ENCODE assay signal across 29 mouse cellular contexts in the genomic region with DNA sequence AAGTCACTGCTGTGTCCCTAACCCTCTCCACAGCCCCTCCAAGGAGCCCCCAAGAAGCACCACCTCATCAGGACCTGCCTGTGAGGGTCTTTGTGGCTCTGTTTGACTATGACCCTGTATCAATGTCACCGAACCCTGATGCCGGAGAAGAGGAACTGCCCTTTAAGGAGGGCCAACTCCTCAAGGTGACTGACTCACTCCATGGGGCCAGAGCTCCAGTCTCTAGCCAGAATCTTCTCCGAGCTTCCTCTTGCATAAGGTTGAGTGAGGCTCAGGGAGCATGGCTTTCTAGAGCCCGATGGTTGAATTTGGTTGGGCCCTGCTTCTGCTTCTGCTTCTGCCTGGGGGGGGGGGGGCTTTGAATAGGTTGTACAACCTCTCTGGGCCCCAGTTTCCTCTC. TPM values are rescaled to one million over a fixed set of nuclear protein-coding genes. Genes with fewer than 3 reads are reported as not detected.
A peak's percentile ranks its signal among the peaks of the same experiment; 100 is the strongest.
DNase-seq lines count a peak whose midpoint lies in the region; ATAC-seq lines count a peak whose summit lies in the region.
"Had no signal": no experiment of that assay in that cellular context is flagged by ENCODE, and none has a peak within 500 bp of the region (broad histone marks: within the 10 kb centered on the region; RNA-seq: fewer than 3 reads in every experiment).

No protein-coding gene starts in this region.

- peaks cover 20% of the 10 kb centered on the region for H3K4me1 ChIP-seq in forebrain, embryonic 10.5 days
- peaks cover 19% of the 10 kb centered on the region for H3K4me1 ChIP-seq in forebrain, embryonic 12.5 days
- peaks cover 30% of the 10 kb centered on the region for H3K4me1 ChIP-seq in midbrain, embryonic 10.5 days
- H3K4me1 ChIP-seq in midbrain, embryonic 14.5 days (ENCODE audit: control insufficient read depth, insufficient read depth, low read length), result no peaks in the 10 kb centered on the region

- H3K27me3 ChIP-seq in forebrain, embryonic 10.5 days (ENCODE audit: poor library complexity, severe bottlenecking), result peaks cover 47% of the 10 kb centered on the region
- H3K27me3 ChIP-seq in forebrain, embryonic 12.5 days, result peaks cover 9% of the 10 kb centered on the region; the same call in 1 of the 2 replicates
- peaks cover 55% of the 10 kb centered on the region for H3K27me3 ChIP-seq in midbrain, embryonic 10.5 days (ENCODE audit: low read depth, poor library complexity, severe bottlenecking)
- H3K27me3 ChIP-seq in midbrain, embryonic 14.5 days (ENCODE audit: control insufficient read depth, insufficient read depth, low read length), result no peaks in the 10 kb centered on the region
- H3K27me3 ChIP-seq: stomach, embryonic 15.5 days had no signal

- H3K4me3 ChIP-seq in forebrain, embryonic 10.5 days, result peak overlapping the region; percentile 53
- H3K4me3 ChIP-seq in forebrain, embryonic 12.5 days (replicated peaks), result no peak overlapping the region
- 0 out of 2 replicates have a peak overlapping the region, but pooled peaks have one; percentile 51 for H3K4me3 ChIP-seq in midbrain, embryonic 10.5 days
- H3K4me3 ChIP-seq in midbrain, embryonic 14.5 days (replicated peaks; ENCODE audit: low read depth, low read length), result no peak overlapping the region
- H3K4me3 ChIP-seq: left cerebral cortex, adult 2 months; myocyte had no signal

- DNase-seq in adrenal gland, postnatal 14 days, result peak; percentile 50
- DNase-seq in adrenal gland, adult 8-10 months, result no peak
- DNase-seq in forebrain, embryonic 10.5 days (ENCODE audit: extremely low spot score, low spot score), result no peak
- no peak for DNase-seq in midbrain, embryonic 10.5 days (ENCODE audit: low spot score)
- no peak for DNase-seq in midbrain, embryonic 14.5 days
- no peak for DNase-seq in lung, postnatal 36 days
- DNase-seq in embryo, embryonic 10.5 days (ENCODE audit: low spot score), result no peak
- DNase-seq: cerebellum, postnatal 36 days; gastrocnemius, adult 2 months; heart, postnatal 10 days; kidney, adult 11 months; layer of hippocampus, adult 9-11 months; liver, embryonic 13.5 days; lung, adult 2 months; lung, postnatal 14 days; thymus, postnatal 36 days had no signal

- H3K27ac ChIP-seq in forebrain, embryonic 10.5 days, result peak overlapping the region; percentile 75; the same call in 1 of the 2 replicates
- no peak overlapping the region for H3K27ac ChIP-seq in forebrain, embryonic 12.5 days
- 0 out of 2 replicates have a peak overlapping the region, but pooled peaks have one; percentile 79 for H3K27ac ChIP-seq in midbrain, embryonic 10.5 days (replicated peaks)
- no peak overlapping the region for H3K27ac ChIP-seq in midbrain, embryonic 14.5 days (replicated peaks; ENCODE audit: low read depth, low read length)
- H3K27ac ChIP-seq: embryonic facial prominence, embryonic 15.5 days; gastrocnemius, adult 2 months; hindbrain, embryonic 13.5 days; kidney, postnatal 0 days; left cerebral cortex, adult 2 months; liver, embryonic 13.5 days; neural tube, embryonic 13.5 days; stomach, embryonic 15.5 days had no signal

- H3K36me3 ChIP-seq in forebrain, embryonic 10.5 days (replicated peaks), result no peaks in the 10 kb centered on the region
- peaks cover 28% of the 10 kb centered on the region for H3K36me3 ChIP-seq in forebrain, embryonic 12.5 days (replicated peaks)
- no peaks in the 10 kb centered on the region; the same call in 1 of the 2 replicates for H3K36me3 ChIP-seq in midbrain, embryonic 10.5 days
- peaks cover 65% of the 10 kb centered on the region for H3K36me3 ChIP-seq in midbrain, embryonic 14.5 days (ENCODE audit: control insufficient read depth, insufficient read depth, low read length)
- H3K36me3 ChIP-seq: embryonic facial prominence, embryonic 15.5 days; heart, embryonic 12.5 days; liver, embryonic 13.5 days; stomach, embryonic 15.5 days had no signal

- ATAC-seq in forebrain, embryonic 12.5 days (ENCODE audit: low FRiP score), result no peak
- no peak for ATAC-seq in midbrain, embryonic 14.5 days (ENCODE audit: low FRiP score, low TSS enrichment)

- 84% methylated on average over 4 of the region's 4 CpGs for WGBS in forebrain, embryonic 10.5 days
- WGBS in forebrain, embryonic 12.5 days, result 91% methylated on average over 4 of the region's 4 CpGs
- 84% methylated on average over 4 of the region's 4 CpGs for WGBS in midbrain, embryonic 10.5 days
- WGBS in midbrain, embryonic 14.5 days, result 84% methylated on average over 4 of the region's 4 CpGs

- no peak overlapping the region for H3K9ac ChIP-seq in forebrain, embryonic 12.5 days
- H3K9ac ChIP-seq in midbrain, embryonic 14.5 days (replicated peaks; ENCODE audit: low read length), result no peak overlapping the region
- H3K9ac ChIP-seq: embryonic facial prominence, embryonic 15.5 days; stomach, embryonic 15.5 days had no signal

- H3K4me2 ChIP-seq in forebrain, embryonic 12.5 days, result no peak overlapping the region
- H3K4me2 ChIP-seq in midbrain, embryonic 14.5 days (ENCODE audit: low read length), result no peak overlapping the region

- H3K9me3 ChIP-seq in forebrain, embryonic 10.5 days, result no peaks in the 10 kb centered on the region
- no peaks in the 10 kb centered on the region for H3K9me3 ChIP-seq in forebrain, embryonic 12.5 days
- no peaks in the 10 kb centered on the region for H3K9me3 ChIP-seq in midbrain, embryonic 10.5 days (replicated peaks)
- H3K9me3 ChIP-seq in midbrain, embryonic 14.5 days (ENCODE audit: control insufficient read depth, low read length), result no peaks in the 10 kb centered on the region
- H3K9me3 ChIP-seq: embryonic facial prominence, embryonic 15.5 days; heart, embryonic 12.5 days; hindbrain, embryonic 13.5 days; liver, embryonic 13.5 days; neural tube, embryonic 13.5 days; stomach, embryonic 15.5 days had no signal

RNA-seq across cellular contexts. Expression of a gene that starts 14.0 kb away (rescaled TPM):
- total RNA-seq in adrenal gland, postnatal 14 days (2021), result 0.64 and 1.4 TPM in 2 replicates
- total RNA-seq in adrenal gland, adult 8-10 months (2022), result not detected
- polyA plus RNA-seq in forebrain, embryonic 10.5 days (2016; fragmentation: Nextera tagmentation; extraction: Ambion mirVana), result 4.5 and 5.1 TPM in 2 replicates
- 0.92 and 1.1 TPM in 2 replicates for polyA plus RNA-seq in forebrain, embryonic 12.5 days (2016; fragmentation: Nextera tagmentation; extraction: Ambion mirVana)
- 2.5 and 2.7 TPM in 2 replicates for polyA plus RNA-seq in midbrain, embryonic 10.5 days (2016; fragmentation: Nextera tagmentation; extraction: Ambion mirVana)
- polyA plus RNA-seq in midbrain, embryonic 14.5 days (2014; fragmentation: Nextera tagmentation; extraction: Ambion mirVana), result 0.47 TPM in 1 of 2 replicates, not detected in the other
- total RNA-seq: gastrocnemius, adult 2 months; heart, postnatal 10 days; left cerebral cortex, adult 2 months; left cerebral cortex, postnatal 36 days; MEL had no signal
- polyA plus RNA-seq: myocyte had no signal

RNA-seq across cellular contexts. Expression of a gene that starts 19.1 kb away (rescaled TPM):
- total RNA-seq in adrenal gland, postnatal 14 days (2021), result 2.8 and 3.9 TPM in 2 replicates
- 10 to 100 TPM in 2 of 4 experiments, 1 to 10 TPM in 2; 5.9 to 32.3 (median 18.0) TPM for total RNA-seq in adrenal gland, adult 8-10 months (2022)
- 11.0 and 11.1 TPM in 2 replicates for polyA plus RNA-seq in forebrain, embryonic 10.5 days (2016; fragmentation: Nextera tagmentation; extraction: Ambion mirVana)
- polyA plus RNA-seq in forebrain, embryonic 12.5 days (2016; fragmentation: Nextera tagmentation; extraction: Ambion mirVana), result 33.0 and 35.1 TPM in 2 replicates
- 8.2 and 14.7 TPM in 2 replicates for polyA plus RNA-seq in midbrain, embryonic 10.5 days (2016; fragmentation: Nextera tagmentation; extraction: Ambion mirVana)
- 54.5 and 63.4 TPM in 2 replicates for polyA plus RNA-seq in midbrain, embryonic 14.5 days (2014; fragmentation: Nextera tagmentation; extraction: Ambion mirVana)
- total RNA-seq: gastrocnemius, adult 2 months had no signal

RNA-seq across cellular contexts. Expression of a gene that starts 42.0 kb away (rescaled TPM):
- total RNA-seq in adrenal gland, postnatal 14 days (2021), result 56.5 and 74.2 TPM in 2 replicates
- 10 to 100 TPM; 73.7 to 85.1 (median 84.2) TPM for total RNA-seq in adrenal gland, adult 8-10 months (2022)
- polyA plus RNA-seq in forebrain, embryonic 10.5 days (2016; fragmentation: Nextera tagmentation; extraction: Ambion mirVana), result 153 and 160 TPM in 2 replicates
- polyA plus RNA-seq in forebrain, embryonic 12.5 days (2016; fragmentation: Nextera tagmentation; extraction: Ambion mirVana), result 118 and 137 TPM in 2 replicates
- 157 and 171 TPM in 2 replicates for polyA plus RNA-seq in midbrain, embryonic 10.5 days (2016; fragmentation: Nextera tagmentation; extraction: Ambion mirVana)
- 150 and 163 TPM in 2 replicates for polyA plus RNA-seq in midbrain, embryonic 14.5 days (2014; fragmentation: Nextera tagmentation; extraction: Ambion mirVana)

RNA-seq across cellular contexts. Expression of a gene that starts 48.7 kb away (rescaled TPM):
- not detected in 2 replicates for total RNA-seq in adrenal gland, postnatal 14 days (2021)
- not detected for total RNA-seq in adrenal gland, adult 8-10 months (2022)
- polyA plus RNA-seq in forebrain, embryonic 10.5 days (2016; fragmentation: Nextera tagmentation; extraction: Ambion mirVana), result 0.06 and 0.14 TPM in 2 replicates
- polyA plus RNA-seq in forebrain, embryonic 12.5 days (2016; fragmentation: Nextera tagmentation; extraction: Ambion mirVana), result 0.19 and 0.33 TPM in 2 replicates
- polyA plus RNA-seq in midbrain, embryonic 10.5 days (2016; fragmentation: Nextera tagmentation; extraction: Ambion mirVana), result 0.20 and 0.56 TPM in 2 replicates
- polyA plus RNA-seq in midbrain, embryonic 14.5 days (2014; fragmentation: Nextera tagmentation; extraction: Ambion mirVana), result 1.3 and 1.7 TPM in 2 replicates
- total RNA-seq: gastrocnemius, adult 2 months; gastrocnemius, postnatal 4 days; heart, postnatal 10 days; megakaryocyte-erythroid progenitor cell, adult 5-6 weeks; MEL had no signal
- polyA plus RNA-seq: heart, embryonic 12.5 days; liver, embryonic 13.5 days; lung, adult 2 months; myocyte had no signal

Comparison
In these comparisons a context has a peak if more than half of its experiments do, and no peak if none do; other contexts are left out.
1. H3K27ac ChIP-seq: peak in forebrain, embryonic 10.5 days (single experiment) and midbrain, embryonic 10.5 days (single experiment); none in forebrain, embryonic 12.5 days (single experiment) and midbrain, embryonic 14.5 days (single experiment).
2. H3K4me3 ChIP-seq: peak in forebrain, embryonic 10.5 days (single experiment) and midbrain, embryonic 10.5 days (single experiment); none in forebrain, embryonic 12.5 days (single experiment) and midbrain, embryonic 14.5 days (single experiment).